Mouse (Mus musculus) urinary bladder, postnatal 36 days (tissue): ENCODE measurements around the gene Lrrc29.
"Not testable (repeated sequence)": the region's sequence is repeated elsewhere in the genome, so short reads cannot be mapped to it uniquely, and the experiment has no call there.

Experiments
- DNase-seq, 2 experiments: peaks; one replicate each; pipeline ENCODE4 v3.0.0; 2022; ENCODE audit warnings: low spot score in 2 of 2, mixed read lengths in 1 of 2

The Lrrc29 gene

GRCm38 (mm10) chr8:105311718-105312117 is 14.4 kb downstream of the Lrrc29 start:
- no peak for DNase-seq

GRCm38 (mm10) chr8:105310118-105310517 is 16.0 kb downstream of the Lrrc29 start:
- no peak for DNase-seq

GRCm38 (mm10) chr8:105309142-105309847 is 16.8 kb downstream of the Lrrc29 start:
- no peak for DNase-seq

GRCm38 (mm10) chr8:105308428-105308827 is 17.6 kb downstream of the Lrrc29 start:
- no peak for DNase-seq

- no peak for DNase-seq
These were observed 18.4 kb downstream of the Lrrc29 start for GRCm38 (mm10) chr8:105307670-105308069.

- DNase-seq = no peak
These were observed 19.9 kb downstream of the Lrrc29 start for GRCm38 (mm10) chr8:105306146-105306691.

- peak; percentile 80 to 84 for DNase-seq
These were observed 20.6 kb downstream of the Lrrc29 start, which contains the start of gene Elmo3 for GRCm38 (mm10) chr8:105305211-105306145. Gene Elmo3, plus strand, starts transcription at chr8:105305601.

GRCm38 (mm10) chr8:105304325-105305210 is 21.5 kb downstream of the Lrrc29 start:
- DNase-seq = no peak

GRCm38 (mm10) chr8:105303874-105304273 is 22.2 kb downstream of the Lrrc29 start:
- DNase-seq = no peak

GRCm38 (mm10) chr8:105303396-105303795 is 22.7 kb downstream of the Lrrc29 start:
- DNase-seq = no peak

- DNase-seq = no peak
These were observed 26.1 kb downstream of the Lrrc29 start for GRCm38 (mm10) chr8:105299962-105300361.

GRCm38 (mm10) chr8:105298351-105299252 is 27.5 kb downstream of the Lrrc29 start:
- DNase-seq = no peak

- peak; percentile 83 to 92 for DNase-seq
These were observed 28.4 kb downstream of the Lrrc29 start, which contains the start of gene E2f4 for GRCm38 (mm10) chr8:105297511-105298192. Gene E2f4, plus strand, starts transcription at chr8:105297663.

- DNase-seq = no peak
These were observed 30.0 kb downstream of the Lrrc29 start, which contains the start of gene Exoc3l for GRCm38 (mm10) chr8:105295895-105296573. Gene Exoc3l, minus strand, starts transcription at chr8:105296101.

- no peak for DNase-seq
These were observed 30.8 kb downstream of the Lrrc29 start for GRCm38 (mm10) chr8:105295256-105295655.

- no peak for DNase-seq
These were observed 31.3 kb downstream of the Lrrc29 start for GRCm38 (mm10) chr8:105294776-105295175.

GRCm38 (mm10) chr8:105293405-105293804 is 32.7 kb downstream of the Lrrc29 start:
- DNase-seq = no peak

- DNase-seq = no peak
These were observed 33.6 kb downstream of the Lrrc29 start for GRCm38 (mm10) chr8:105292471-105292870.

- not testable (repeated sequence) for DNase-seq
These were observed 34.3 kb downstream of the Lrrc29 start for GRCm38 (mm10) chr8:105291802-105292201.
